Mouse (Mus musculus) neural tube, postnatal 0 days (tissue): ENCODE results near the gene Olfr787. TPM values are rescaled to one million over a fixed set of nuclear protein-coding genes. Genes with fewer than 3 reads are reported as not detected.

Experiments
- polyA plus RNA-seq: library from polyadenylated mRNA; unstranded; fragments of >200 nt; fragmentation: Nextera tagmentation; extraction: Ambion mirVana; gene quantifications from 2 replicates; pipeline ENCODE4 v1.2.1, GENCODE M21; 2015

The Olfr787 gene
- polyA plus RNA-seq: not detected in 2 replicates

DNA sequence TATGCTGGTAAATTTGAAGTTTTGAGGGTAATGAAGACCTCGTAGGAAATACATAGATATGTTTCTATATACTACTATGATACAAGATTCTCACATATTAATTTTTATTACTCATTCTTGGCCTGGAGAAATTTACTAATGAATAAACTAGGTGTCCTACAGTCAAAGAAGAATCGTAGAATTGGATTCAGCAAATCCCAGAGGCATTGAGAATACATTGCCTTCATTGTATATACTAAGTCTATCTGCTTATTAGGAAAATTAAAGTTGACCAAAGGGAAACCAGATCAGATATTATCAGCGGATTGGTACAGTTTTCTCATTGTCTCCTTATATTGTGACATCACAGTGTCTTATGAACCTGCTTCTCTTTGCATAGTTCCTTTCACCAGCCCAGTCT, at the start of gene Olfr787:
Gene Olfr787 (plus strand): TSS at position 301 of the 400 bp plus-strand sequence.

DNA sequence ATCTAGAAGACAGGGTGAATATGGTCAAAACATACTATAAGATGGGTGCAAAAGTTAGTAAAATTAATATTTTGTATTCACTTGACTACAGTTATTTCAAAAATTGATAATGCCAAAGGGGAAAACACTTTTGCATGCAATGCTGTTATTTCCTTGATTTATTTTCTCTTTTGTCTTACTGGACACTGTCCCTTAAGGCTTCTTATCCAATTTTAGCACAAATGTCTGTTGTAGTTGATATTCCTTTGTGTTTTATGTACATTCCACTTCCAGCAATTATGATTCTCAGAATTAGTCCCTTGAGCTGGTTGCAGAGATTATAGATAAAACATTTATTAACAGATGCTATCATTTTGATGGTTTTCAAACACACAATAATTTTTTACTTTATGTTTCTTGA, 34.7 kb upstream of the Olfr787 start, which contains the start of gene Olfr786:
Gene Olfr786 (plus strand): TSS at position 301 of the 400 bp plus-strand sequence.

GRCm38 (mm10) chr10:129470698-129471097, 9.0 kb downstream of the Olfr787 start, which contains the start of gene Olfr788:
TSS of gene Olfr788 (plus strand) at chr10:129470998.

GRCm38 (mm10) chr10:129484452-129484851, 22.8 kb downstream of the Olfr787 start, which contains the start of gene Olfr789:
TSS of gene Olfr789 (plus strand) at chr10:129484752.

DNA sequence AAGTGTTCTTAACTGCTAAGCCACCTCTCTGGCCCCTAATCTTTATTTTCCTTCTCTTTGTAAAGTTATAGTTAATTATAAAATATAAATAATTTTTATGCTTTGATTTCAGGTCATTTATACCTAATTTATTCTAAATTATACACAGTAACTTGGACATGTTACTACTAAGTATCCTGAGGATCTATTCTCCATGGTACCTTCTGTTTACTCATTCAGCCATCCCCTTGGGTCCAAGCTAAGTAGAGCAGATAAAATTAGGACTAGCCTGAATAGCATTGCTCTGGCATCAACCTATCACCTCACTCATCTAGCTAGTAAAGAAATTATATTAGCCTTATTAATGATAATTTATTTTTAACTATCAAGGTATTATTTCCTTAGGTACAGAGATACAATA, 36.5 kb downstream of the Olfr787 start, which contains the start of gene Olfr790:
Gene Olfr790 (plus strand): TSS at position 301 of the 400 bp plus-strand sequence.

Other genes with a start within 250 kb of the Olfr787 start
- not detected in 2 replicates for gene Olfr774, start 225.7 kb upstream of the Olfr787 start, polyA plus RNA-seq
- not detected in 2 replicates for gene Olfr775, start 213.4 kb upstream of the Olfr787 start, polyA plus RNA-seq
- not detected in 2 replicates for gene Olfr776, start 202.7 kb upstream of the Olfr787 start, polyA plus RNA-seq
- gene Olfr777, start 190.4 kb upstream of the Olfr787 start, polyA plus RNA-seq: not detected in 2 replicates
- gene Olfr780, start 143.7 kb upstream of the Olfr787 start, polyA plus RNA-seq: not detected in 2 replicates
- gene Olfr781, start 133.0 kb upstream of the Olfr787 start, polyA plus RNA-seq: not detected in 2 replicates
- gene Olfr782, start 113.0 kb upstream of the Olfr787 start, polyA plus RNA-seq: not detected in 2 replicates
- 0.10 and 0.14 TPM in 2 replicates for gene Olfr784, start 77.8 kb upstream of the Olfr787 start, polyA plus RNA-seq
- not detected in 2 replicates for gene Olfr785, start 56.4 kb upstream of the Olfr787 start, polyA plus RNA-seq
- gene Olfr786, start 34.6 kb upstream of the Olfr787 start, polyA plus RNA-seq: not detected in 2 replicates
- not detected in 2 replicates for gene Olfr788, start 9.1 kb downstream of the Olfr787 start, polyA plus RNA-seq
- gene Olfr789, start 22.9 kb downstream of the Olfr787 start, polyA plus RNA-seq: not detected in 2 replicates
- gene Olfr790, start 36.6 kb downstream of the Olfr787 start, polyA plus RNA-seq: not detected in 2 replicates
- not detected in 2 replicates for gene Olfr791, start 59.9 kb downstream of the Olfr787 start, polyA plus RNA-seq
- not detected in 2 replicates for gene Olfr792, start 77.3 kb downstream of the Olfr787 start, polyA plus RNA-seq
- not detected in 2 replicates for gene Olfr794, start 105.8 kb downstream of the Olfr787 start, polyA plus RNA-seq
- gene Olfr796, start 150.7 kb downstream of the Olfr787 start, polyA plus RNA-seq: not detected in 2 replicates
- not detected in 2 replicates for gene Olfr798, start 166.1 kb downstream of the Olfr787 start, polyA plus RNA-seq
- not detected in 2 replicates for gene Olfr799, start 175.6 kb downstream of the Olfr787 start, polyA plus RNA-seq
- gene Olfr800, start 195.8 kb downstream of the Olfr787 start, polyA plus RNA-seq: not detected in 2 replicates
- not detected in 2 replicates for gene Olfr801, start 212.0 kb downstream of the Olfr787 start, polyA plus RNA-seq
- gene Olfr802, start 226.3 kb downstream of the Olfr787 start, polyA plus RNA-seq: 0.04 and 0.08 TPM in 2 replicates
- gene Olfr803, start 232.4 kb downstream of the Olfr787 start, polyA plus RNA-seq: not detected in 2 replicates
- gene Olfr804, start 241.3 kb downstream of the Olfr787 start, polyA plus RNA-seq: not detected in 2 replicates